Mouse (Mus musculus): Measurements from ENCODE around the gene Vps52. TPM values are rescaled to one million over a fixed set of nuclear protein-coding genes. Genes with fewer than 3 reads are reported as not detected.
A peak's percentile ranks its signal among the peaks of the same experiment; 100 is the strongest.

Gene Vps52
- 24.4 TPM for polyA plus RNA-seq (2012; fragmentation: generic; extraction: Trizol)
- long read RNA-seq, experiment 1, transcript Vps52-201 (20 exons, 3,383 nt), result major isoform, 17 of 23 reads
- long read RNA-seq, experiment 1, partial matches to known transcripts, result 5 of 23 reads
- long read RNA-seq, experiment 1, other reads (novel, unspliced or antisense), result 1 of 23 reads
- long read RNA-seq, experiment 2, transcript Vps52-201 (20 exons, 3,383 nt), result major isoform, 153 of 193 reads
- long read RNA-seq, experiment 2, partial matches to known transcripts, result 12 of 193 reads
- long read RNA-seq, experiment 2, other reads (novel, unspliced or antisense), result 28 of 193 reads

DNA sequence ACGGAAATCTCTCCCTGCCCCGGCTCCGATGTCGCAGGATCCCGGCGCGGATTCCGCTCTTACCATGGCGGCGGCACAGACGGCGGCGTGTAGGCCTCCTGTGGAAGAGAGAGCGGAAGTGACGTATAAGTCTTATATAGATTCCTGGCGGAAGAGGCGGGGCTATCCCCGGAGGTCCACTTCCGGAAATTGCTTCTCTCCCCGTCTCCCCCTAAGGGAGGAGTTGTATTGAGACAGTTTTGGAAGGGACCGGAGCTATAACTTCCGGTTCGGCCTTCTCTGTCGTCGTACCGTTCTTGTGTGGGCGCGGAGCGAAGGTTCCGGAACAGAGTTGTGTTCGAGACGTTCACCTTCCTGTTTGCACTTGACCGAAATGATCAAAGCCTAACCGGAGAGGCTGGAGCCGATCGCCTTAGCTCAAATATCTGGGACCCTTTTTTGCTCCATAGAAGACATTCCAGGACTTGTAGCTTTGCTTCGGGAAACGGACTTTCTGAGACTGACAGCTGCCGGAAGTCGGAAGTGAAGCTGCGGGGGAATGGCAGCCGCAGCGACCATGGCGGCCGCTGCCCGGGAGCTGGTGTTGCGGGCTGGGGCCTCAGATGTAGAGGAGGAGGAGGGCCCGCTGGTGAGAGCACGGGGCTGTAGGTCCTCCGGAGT lies at the start of gene Vps52, which contains the start of gene Rps18:
Gene Vps52 (plus strand): TSS at position 258 of the 660 bp plus-strand sequence.
Gene Rps18 (minus strand): TSS at position 447 of the 660 bp plus-strand sequence.
- TF ChIP-seq MAX (IDR thresholded peaks at IDR 0.05) (peak; percentile 70), FOSL1 (IDR thresholded peaks at IDR 0.05; ENCODE audit: insufficient read depth, low read length, poor library complexity, severe bottlenecking) (no peak)
- H3K79me2 ChIP-seq (ENCODE audit: control insufficient read depth, insufficient read depth), result peaks cover 48% of the 10 kb centered on the region
- peak within 1 kb of the TSS; percentile 100 for H3ac ChIP-seq (ENCODE audit: control insufficient read depth, insufficient read length, low read depth)
- peaks cover 36% of the 10 kb centered on the region for H3K36me3 ChIP-seq (ENCODE audit: control insufficient read depth, insufficient read depth)
- H3K4me3 ChIP-seq (ENCODE audit: insufficient read depth, poor library complexity, severe bottlenecking), result peak within 1 kb of the TSS; percentile 97
- H3K27me3 ChIP-seq (ENCODE audit: control insufficient read depth, insufficient read depth, insufficient read length), result no peaks in the 10 kb centered on the region
- H3K79me3 ChIP-seq (ENCODE audit: low read depth), result peaks cover 36% of the 10 kb centered on the region

DNA sequence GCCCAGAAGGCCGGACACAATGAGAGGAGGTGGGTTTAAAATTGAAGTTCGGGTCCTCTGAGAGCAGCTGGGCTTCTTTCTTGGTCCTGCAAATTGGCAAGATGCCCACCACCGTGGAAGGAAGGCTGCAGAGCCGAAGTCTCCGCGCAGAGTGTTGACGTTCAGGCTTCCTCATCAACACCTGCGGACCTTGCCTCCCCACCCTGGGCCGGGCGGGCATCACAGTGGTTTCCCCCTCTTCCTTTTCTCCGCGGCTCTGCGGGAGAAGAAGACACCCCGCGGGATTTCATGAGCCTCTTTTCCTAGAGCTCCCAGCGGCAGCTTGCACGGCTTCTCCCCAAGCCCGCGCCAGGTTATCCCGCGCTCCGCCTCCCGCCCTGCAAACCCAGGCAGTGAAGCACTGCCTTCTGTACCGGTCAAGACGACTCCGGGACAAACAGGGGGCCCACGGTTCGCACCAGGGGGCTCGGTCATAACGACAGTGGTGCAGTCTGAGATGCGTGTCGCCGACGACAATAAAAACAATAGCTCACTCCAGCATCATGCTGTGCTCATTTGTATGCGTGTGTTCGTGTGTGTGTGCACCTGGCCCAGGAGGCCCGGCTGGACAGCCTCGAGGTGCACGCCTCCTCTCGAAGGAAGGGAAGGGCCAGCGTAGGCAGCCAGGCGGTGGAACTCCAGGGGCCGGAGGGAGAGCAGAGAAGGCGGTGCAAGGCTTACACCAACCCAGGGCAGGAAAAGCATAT lies 47.1 kb upstream of the Vps52 start:
- peak overlapping the region; percentile 38 for H3K4me3 ChIP-seq (ENCODE audit: insufficient read depth, poor library complexity, severe bottlenecking)
- peak overlapping the region; percentile 60 for H3ac ChIP-seq (ENCODE audit: control insufficient read depth, insufficient read length, low read depth)
- peaks cover 3% of the 10 kb centered on the region for H3K79me3 ChIP-seq (ENCODE audit: low read depth)
- H3K79me2 ChIP-seq (ENCODE audit: control insufficient read depth, insufficient read depth), result peaks cover 38% of the 10 kb centered on the region
- peaks cover 21% of the 10 kb centered on the region for H3K36me3 ChIP-seq (ENCODE audit: control insufficient read depth, insufficient read depth)
- no peaks in the 10 kb centered on the region for H3K27me3 ChIP-seq (ENCODE audit: control insufficient read depth, insufficient read depth, insufficient read length)
- TF ChIP-seq USF1 (IDR thresholded peaks at IDR 0.05; ENCODE audit: low read depth) (no peak), CTCF (IDR thresholded peaks at IDR 0.05; ENCODE audit: control insufficient read depth, insufficient read depth, insufficient read length) (no peak), MYOD1 (IDR thresholded peaks at IDR 0.05; ENCODE audit: control insufficient read depth, insufficient read length, low read depth) (no peak), MAX (IDR thresholded peaks at IDR 0.05) (no peak), CEBPB (IDR thresholded peaks at IDR 0.05; ENCODE audit: low read depth) (no peak)

GRCm38 (mm10) chr17:33909077-33909868 lies 46.3 kb upstream of the Vps52 start, which contains the start of gene Daxx:
Gene Daxx, plus strand, starts transcription at chr17:33909414.
- peak within 1 kb of the TSS; percentile 82 for H3K4me3 ChIP-seq (ENCODE audit: insufficient read depth, poor library complexity, severe bottlenecking)
- H3K79me2 ChIP-seq (ENCODE audit: control insufficient read depth, insufficient read depth), result peaks cover 43% of the 10 kb centered on the region
- TF ChIP-seq MAX (IDR thresholded peaks at IDR 0.05) (peak; percentile 19), USF1 (IDR thresholded peaks at IDR 0.05; ENCODE audit: low read depth) (no peak), CTCF (IDR thresholded peaks at IDR 0.05; ENCODE audit: control insufficient read depth, insufficient read depth, insufficient read length) (no peak)
- peaks cover 29% of the 10 kb centered on the region for H3K36me3 ChIP-seq (ENCODE audit: control insufficient read depth, insufficient read depth)
- H3ac ChIP-seq (ENCODE audit: control insufficient read depth, insufficient read length, low read depth), result peak within 1 kb of the TSS; percentile 98
- H3K79me3 ChIP-seq (ENCODE audit: low read depth), result peaks cover 3% of the 10 kb centered on the region
- H3K27me3 ChIP-seq (ENCODE audit: control insufficient read depth, insufficient read depth, insufficient read length), result no peaks in the 10 kb centered on the region

DNA sequence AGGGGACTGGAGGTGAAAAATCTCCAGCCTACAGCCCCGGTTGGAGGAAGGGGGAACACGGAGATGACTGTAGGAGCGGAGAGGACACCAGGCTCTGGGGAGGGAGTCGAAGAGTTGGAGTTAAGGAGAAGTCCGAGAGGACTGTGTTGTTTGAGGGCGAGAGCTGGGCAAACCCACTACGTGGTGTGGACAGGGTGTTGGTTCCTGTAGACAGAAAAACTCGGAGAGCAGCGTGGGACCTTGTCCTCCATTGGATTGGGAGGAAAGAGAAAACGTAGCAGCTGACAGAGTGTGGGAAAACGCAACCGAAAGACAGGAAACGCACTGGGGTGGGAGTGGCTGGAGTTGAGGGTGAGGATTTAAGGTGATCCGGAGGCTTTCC lies 45.8 kb upstream of the Vps52 start:
- H3K4me3 ChIP-seq (ENCODE audit: insufficient read depth, poor library complexity, severe bottlenecking), result peak overlapping the region; percentile 82
- peaks cover 3% of the 10 kb centered on the region for H3K79me3 ChIP-seq (ENCODE audit: low read depth)
- peak overlapping the region; percentile 98 for H3ac ChIP-seq (ENCODE audit: control insufficient read depth, insufficient read length, low read depth)
- TF ChIP-seq CEBPB (IDR thresholded peaks at IDR 0.05; ENCODE audit: low read depth) (no peak), MAX (IDR thresholded peaks at IDR 0.05) (peak; percentile 24)
- peaks cover 43% of the 10 kb centered on the region for H3K79me2 ChIP-seq (ENCODE audit: control insufficient read depth, insufficient read depth)
- no peaks in the 10 kb centered on the region for H3K27me3 ChIP-seq (ENCODE audit: control insufficient read depth, insufficient read depth, insufficient read length)
- H3K36me3 ChIP-seq (ENCODE audit: control insufficient read depth, insufficient read depth), result peaks cover 35% of the 10 kb centered on the region

DNA sequence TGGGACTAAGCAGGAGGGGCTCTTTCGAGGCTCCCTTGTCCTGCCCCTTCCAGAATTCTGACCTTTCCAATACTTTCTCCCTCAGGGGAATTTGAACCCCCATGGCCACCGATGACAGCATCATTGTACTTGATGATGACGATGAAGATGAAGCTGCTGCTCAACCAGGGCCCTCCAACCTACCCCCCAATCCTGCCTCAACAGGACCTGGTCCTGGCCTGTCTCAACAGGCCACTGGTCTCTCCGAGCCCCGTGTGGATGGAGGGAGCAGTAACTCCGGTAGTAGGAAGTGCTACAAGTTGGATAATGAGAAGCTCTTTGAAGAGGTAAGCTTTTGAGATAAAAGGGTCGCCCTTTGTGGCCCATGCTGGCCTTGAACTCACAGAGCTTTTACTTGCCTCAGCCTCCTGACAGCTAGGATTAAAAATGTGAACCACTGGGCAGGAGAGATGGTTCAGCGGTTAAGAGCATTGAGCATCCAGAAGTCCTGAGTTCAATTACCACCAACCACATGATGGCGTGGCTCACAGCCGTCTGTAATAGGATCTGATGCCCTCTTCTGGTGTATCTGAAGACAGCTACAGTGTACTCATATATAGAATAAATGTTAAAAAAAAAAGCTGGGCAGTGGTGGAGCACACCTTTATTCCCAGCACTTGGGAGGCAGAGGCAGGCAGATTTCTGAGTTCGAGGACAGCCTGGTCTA lies 45.1 kb upstream of the Vps52 start:
- TF ChIP-seq USF1 (IDR thresholded peaks at IDR 0.05; ENCODE audit: low read depth), result no peak
- TF ChIP-seq CEBPB (IDR thresholded peaks at IDR 0.05; ENCODE audit: low read depth), result no peak
- TF ChIP-seq CTCF (IDR thresholded peaks at IDR 0.05; ENCODE audit: control insufficient read depth, insufficient read depth, insufficient read length), result no peak
- no peak for TF ChIP-seq MYOD1 (IDR thresholded peaks at IDR 0.05; ENCODE audit: control insufficient read depth, insufficient read length, low read depth)
- TF ChIP-seq FOSL1 (IDR thresholded peaks at IDR 0.05; ENCODE audit: insufficient read depth, low read length, poor library complexity, severe bottlenecking), result no peak
- no peak for TF ChIP-seq MYOG (IDR thresholded peaks at IDR 0.05; ENCODE audit: control insufficient read depth, extremely low read depth, insufficient read length)
- TF ChIP-seq MAX (IDR thresholded peaks at IDR 0.05), result no peak
- peak overlapping the region; percentile 82 for H3K4me3 ChIP-seq (ENCODE audit: insufficient read depth, poor library complexity, severe bottlenecking)
- peaks cover 3% of the 10 kb centered on the region for H3K79me3 ChIP-seq (ENCODE audit: low read depth)
- H3K79me2 ChIP-seq (ENCODE audit: control insufficient read depth, insufficient read depth), result peaks cover 43% of the 10 kb centered on the region
- H3K36me3 ChIP-seq (ENCODE audit: control insufficient read depth, insufficient read depth), result peaks cover 38% of the 10 kb centered on the region
- peak overlapping the region; percentile 68 for H3ac ChIP-seq (ENCODE audit: control insufficient read depth, insufficient read length, low read depth)
- no peaks in the 10 kb centered on the region for H3K27me3 ChIP-seq (ENCODE audit: control insufficient read depth, insufficient read depth, insufficient read length)
